Mouse (Mus musculus): ENCODE data around the gene Pinlyp. TPM values are rescaled to one million over a fixed set of nuclear protein-coding genes. Genes with fewer than 3 reads are reported as not detected.
A peak's percentile ranks its signal among the peaks of the same experiment; 100 is the strongest.

Pinlyp gene
- total RNA-seq (2021), result not detected

DNA sequence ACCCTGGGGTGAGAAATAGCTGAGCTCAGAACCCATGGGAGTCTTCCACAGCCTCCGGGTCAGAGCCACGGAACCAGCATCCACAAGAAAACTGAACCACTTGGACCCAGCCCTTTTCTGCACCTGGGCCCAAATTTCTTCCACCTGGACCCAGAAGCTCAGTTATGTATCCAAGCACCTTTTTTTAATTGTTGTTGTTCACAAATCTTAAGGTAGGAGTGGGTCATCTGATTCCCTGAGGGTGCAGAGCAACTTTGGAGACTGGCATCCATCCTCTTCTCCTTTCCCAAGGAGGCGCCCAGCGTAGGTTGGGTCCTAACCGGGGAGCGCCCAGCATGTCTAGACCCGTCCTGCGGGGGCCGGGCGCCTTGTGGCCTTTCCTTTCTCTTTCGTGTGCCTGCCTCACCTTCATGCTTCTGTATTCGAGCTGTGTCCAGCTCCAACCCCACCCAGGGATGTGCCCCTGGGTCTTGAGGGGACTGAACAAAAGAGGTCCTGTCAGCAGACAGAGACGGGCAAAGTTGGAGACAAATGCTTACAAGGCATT lies at the start of gene Pinlyp, which contains the start of gene Xrcc1:
Pinlyp (minus strand) TSS at position 51 of the 547 bp plus-strand sequence.
Xrcc1 (plus strand) TSS at position 222 of the 547 bp plus-strand sequence.
- DNase-seq (ENCODE audit: low spot score in 2 of 2), result no peak
- intact Hi-C loops (cut with DNase I), result no loop called here

DNA sequence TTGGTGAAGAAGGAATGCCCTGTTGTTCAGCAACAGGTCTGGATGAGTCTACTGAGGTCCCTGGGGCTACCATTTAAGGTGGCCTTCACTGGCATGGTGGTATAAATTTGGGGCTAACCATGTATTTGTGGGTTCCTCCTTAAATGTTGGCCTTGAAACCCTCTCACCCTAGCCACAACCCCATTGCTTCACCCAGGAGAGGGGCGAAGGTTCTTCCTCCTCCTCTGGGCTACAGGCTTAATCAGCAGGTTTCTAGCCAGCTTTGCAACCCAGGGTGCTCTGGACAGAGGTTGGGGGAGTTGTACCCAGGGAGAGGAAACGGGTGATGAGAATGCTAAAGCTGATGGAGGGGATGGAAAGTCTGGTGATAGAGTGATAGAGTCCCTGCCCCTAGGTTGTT lies 49.5 kb upstream of the Pinlyp start:
- intact Hi-C loops (cut with DNase I), result no loop called here
- DNase-seq (ENCODE audit: low spot score in 2 of 2), result no peak

DNA sequence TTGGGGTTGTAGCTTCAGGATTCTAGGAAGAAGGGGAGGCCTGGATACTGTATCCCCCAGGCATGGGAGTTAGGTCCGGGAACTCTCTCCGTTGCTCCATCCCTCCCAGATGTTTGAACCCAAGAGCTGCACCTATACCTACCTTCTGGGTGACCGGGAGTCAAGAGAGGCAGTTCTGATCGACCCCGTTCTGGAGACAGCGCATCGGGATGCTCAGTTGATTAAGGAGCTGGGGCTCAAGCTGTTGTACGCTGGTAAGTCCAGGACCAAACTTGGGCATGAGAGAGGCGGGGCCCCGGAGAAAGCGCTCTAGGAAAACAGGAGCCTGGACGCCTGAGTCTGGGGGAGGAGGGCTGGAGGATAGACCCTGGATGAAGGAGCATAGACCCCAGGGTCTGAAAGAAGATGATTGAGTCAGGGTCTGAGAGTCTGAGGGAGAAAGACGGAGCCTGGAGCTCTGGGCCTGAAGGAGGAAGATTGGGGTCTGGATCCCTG lies 48.4 kb upstream of the Pinlyp start:
- intact Hi-C loops (cut with DNase I), result no loop called here

DNA sequence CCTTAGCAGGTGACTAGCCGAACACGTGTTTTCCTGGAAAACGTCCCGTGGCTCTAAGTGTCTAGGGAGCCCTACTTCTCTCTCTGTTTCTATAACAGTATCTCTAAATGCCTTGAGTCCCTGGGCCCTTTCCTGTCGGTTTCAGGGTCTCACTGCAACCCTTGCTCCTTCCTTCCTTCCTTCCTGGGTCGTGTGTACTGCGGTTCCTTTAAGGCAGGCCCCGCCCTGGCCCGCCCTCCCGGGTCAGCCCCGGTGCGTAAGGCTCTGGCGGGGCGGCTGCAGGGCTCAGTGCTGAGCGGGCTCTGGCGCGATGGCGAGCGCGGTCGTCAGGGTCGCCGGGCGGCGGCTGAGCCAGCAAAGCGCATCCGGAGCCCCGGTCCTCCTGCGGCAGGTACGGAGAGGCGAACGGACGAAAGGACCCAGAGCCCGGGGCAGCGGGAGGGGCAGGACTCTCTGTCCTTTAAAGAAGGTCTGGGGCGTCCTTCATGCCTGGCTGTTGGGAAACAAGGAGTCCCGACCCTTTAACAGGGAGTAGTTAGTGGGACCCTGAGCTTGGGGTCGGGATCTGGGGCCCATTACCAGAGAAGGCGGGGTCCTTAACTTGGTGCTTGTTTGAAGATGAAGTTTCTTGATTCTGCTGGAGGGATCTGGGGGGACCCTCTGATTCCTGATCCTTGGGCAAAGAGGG lies 47.8 kb upstream of the Pinlyp start:
- intact Hi-C loops (cut with DNase I), result no loop called here
- peak; percentile 55 to 68 for DNase-seq (ENCODE audit: low spot score in 2 of 2)

More for the DNA sequence above, 48.4 kb upstream of the Pinlyp start:
- DNase-seq (ENCODE audit: low spot score in 2 of 2), result no peak

DNA sequence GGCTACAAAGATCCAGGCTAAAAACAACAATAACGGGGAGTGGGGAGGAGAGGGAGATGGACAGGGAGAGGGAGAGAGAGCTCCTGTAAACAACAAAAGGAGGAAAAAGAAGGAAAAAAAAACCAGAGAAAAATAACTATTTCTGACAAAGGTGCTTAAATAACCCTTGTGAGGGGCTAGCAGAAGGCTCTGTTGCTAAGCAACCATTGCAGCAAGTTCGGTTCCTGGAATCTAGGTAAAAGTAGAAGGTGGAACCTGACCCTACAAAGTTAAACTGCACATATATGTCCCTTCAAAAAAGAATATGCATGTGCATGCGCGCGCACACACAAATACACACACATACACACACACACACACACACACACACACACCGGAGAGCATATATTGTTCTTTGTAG lies 46.9 kb upstream of the Pinlyp start:
- intact Hi-C loops (cut with DNase I), result no loop called here
- DNase-seq (ENCODE audit: low spot score in 2 of 2), result no peak

DNA sequence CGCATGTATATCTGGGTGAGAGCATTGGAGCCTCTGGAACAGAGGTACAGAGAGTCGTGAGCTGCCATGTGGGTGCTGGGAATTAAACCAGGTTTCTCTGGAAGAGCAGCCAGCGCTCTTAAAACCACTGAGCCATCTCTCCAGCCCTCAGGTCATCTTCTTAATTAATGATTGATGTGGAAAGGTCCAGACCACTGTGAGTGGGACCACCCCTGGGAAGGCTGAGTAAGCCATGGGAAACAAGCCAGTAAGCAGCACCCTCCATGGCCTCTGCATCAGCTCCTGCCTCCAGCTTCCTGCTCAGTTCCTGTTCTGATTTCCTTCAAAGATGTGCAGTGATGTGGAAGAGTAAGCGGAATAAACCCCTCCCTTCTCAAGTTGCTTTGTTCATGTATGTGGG lies 46.2 kb upstream of the Pinlyp start:
- intact Hi-C loops (cut with DNase I), result no loop called here
- no peak for DNase-seq (ENCODE audit: low spot score in 2 of 2)

DNA sequence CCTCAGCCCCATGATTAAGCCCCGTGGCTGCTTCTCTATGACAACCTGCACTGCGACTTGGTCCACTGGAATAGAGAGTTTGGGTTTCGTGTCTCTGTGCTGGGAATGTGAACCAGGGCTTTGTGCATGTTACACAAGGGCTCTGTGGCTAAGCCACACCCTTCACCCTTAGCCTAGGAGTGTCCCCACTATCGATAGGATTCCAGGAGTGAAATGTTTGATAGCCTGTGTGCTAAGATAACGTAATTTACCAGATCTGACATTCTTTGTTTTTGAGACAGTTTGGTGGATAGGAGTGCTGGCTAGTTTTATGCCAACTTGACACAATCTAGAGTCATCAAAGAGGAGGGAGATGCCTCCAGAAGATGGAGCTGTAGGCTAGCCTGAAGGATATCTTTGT lies 45.8 kb upstream of the Pinlyp start:
- DNase-seq (ENCODE audit: low spot score in 2 of 2), result no peak
- intact Hi-C loops (cut with DNase I), result no loop called here

DNA sequence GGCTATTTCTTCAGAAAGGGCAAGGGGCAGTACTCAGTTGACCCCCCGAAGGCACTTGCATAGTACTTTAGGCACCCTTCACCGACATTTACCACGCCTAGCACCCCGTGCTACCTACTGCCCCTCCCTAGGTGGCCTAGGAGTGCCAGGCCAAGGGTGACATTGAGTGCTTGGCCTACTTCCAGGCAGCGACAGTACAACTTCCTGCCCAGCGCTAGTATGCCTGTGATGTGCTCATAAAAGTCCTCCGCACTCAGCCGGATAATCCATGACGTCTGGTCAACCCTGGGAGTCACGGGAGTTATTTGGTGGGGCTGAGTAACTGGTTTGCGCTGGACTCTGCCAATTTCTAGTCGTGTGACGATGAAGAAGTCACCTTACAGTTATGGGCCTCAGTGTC lies 42.4 kb upstream of the Pinlyp start:
- intact Hi-C loops (cut with DNase I), result no loop called here
- DNase-seq (ENCODE audit: low spot score in 2 of 2), result no peak

DNA sequence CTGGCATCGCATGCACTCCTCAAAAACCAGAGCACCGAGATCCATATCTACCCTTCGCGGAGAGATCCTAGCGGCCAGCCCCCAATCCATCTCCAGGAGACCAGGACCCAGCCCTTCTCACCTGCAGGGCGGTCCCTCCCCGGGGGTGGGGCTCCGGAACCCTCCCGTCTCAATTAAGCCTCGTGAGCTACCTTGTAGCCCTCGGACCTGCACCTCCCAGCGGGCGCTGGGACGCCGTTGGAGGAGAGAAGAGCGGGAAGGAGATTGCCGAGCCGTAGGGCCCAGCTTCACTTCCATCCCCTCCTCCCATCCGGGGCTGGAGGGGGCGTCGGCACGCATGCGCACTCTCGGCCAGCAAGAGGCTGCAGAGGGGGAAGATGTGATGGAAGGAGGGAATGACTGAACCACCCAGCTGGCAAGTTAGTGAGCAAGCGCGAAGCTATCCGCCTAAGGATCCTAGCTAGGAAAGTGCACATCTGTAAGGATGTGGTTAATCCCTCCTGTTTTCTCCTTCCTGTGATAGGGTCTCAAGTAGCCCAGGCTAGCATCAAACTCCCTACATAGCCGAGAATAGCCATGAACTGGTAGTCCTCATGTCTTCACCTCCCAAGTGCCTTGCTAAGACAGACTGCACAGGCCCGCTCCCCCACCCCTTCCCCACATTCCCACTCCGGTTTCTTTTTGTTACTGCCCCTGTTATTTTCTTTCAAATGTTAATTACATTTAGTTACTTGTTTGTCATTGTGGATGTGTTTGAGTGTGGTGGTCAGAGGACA lies 41.6 kb upstream of the Pinlyp start, which contains the start of the genes Ethe1 and Zfp575:
Ethe1 (plus strand) TSS at position 214 of the 776 bp plus-strand sequence.
Zfp575 (minus strand) TSS at position 312 of the 776 bp plus-strand sequence.
- intact Hi-C loops (cut with DNase I), result no loop called here
- DNase-seq (ENCODE audit: low spot score in 2 of 2), result peak; percentile 83 to 88

DNA sequence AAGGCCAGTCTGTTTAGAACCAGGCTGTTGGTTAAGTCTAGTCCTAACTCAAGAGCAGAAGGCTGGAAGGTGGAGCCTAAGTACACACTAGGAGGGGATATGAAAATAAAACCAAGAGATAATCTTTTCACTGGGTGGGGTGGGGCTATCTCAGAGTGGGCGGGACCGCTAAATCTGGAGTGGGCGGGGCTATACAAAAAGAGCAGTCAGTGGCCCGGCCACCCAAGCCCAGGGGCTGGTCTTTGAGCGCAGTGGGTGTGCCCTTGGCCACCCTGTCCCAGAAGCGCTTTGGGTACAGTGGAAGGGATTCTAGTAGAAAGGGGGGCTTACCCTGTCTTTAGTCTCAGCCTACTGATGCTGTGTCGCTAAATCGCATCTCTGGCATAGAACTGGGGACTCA lies 40.9 kb upstream of the Pinlyp start:
- intact Hi-C loops (cut with DNase I), result no loop called here
- DNase-seq (ENCODE audit: low spot score in 2 of 2), result no peak

DNA sequence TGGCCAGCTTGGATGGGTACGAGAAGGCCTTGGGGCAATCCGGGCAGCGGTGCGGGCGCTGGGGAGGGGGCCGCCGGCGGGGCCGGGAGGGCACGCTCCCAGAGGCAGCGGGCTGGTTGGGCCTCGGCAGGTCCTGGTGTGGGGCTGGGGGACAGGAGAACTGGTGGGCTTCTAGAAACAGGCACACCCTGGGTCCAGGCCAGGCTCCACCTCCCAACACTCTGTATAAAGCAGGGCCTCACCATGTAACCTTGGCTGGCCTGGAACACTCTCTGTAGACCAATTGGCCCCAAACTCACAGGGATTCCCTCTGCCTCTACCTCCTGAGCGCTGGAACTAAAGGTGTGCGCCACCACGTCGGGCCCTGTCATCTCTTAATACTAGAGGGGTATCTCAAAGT lies 40.1 kb upstream of the Pinlyp start:
- intact Hi-C loops (cut with DNase I), result no loop called here
- no peak for DNase-seq (ENCODE audit: low spot score in 2 of 2)

DNA sequence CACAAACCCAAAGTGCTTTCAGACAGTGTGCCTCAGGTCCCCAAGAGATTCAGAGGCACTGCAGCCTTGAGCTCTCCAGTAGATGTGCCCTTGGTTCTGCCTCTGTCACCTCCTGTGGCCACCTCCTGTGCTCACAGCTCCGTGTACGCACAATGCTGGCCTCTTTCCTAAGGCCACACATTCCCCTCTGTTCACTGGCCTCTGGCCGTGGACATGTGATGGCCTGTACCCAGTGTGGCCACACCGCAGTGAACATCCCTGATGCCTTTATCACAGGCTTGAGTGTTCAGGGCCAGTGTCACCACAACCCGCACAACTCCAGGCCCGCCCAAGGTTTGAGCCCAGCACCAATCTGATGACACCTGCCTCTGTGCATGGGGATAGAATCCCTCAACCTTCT lies 39.0 kb upstream of the Pinlyp start:
- intact Hi-C loops (cut with DNase I), result no loop called here
- no peak for DNase-seq (ENCODE audit: low spot score in 2 of 2)

DNA sequence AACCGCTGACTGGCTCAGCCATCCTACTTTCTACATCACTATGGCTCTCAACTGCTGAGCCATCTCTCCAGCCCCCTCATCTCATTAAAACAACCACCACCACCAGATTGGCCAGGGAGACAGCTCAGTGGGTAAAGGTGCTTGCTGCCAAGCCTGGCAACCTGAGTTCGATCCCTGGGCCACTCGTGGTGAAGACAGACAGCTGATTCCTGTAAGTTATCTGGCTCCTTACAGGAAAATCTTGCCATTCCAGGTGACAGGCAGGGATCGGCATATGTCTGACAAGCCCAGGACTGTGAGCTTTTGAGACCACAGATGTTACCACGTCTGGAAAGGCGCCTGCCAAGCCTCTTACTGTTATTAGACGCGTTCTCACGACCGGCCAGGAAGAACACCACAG lies 31.9 kb upstream of the Pinlyp start:
- no peak for DNase-seq (ENCODE audit: low spot score in 2 of 2)
- intact Hi-C loops (cut with DNase I), result no loop called here

DNA sequence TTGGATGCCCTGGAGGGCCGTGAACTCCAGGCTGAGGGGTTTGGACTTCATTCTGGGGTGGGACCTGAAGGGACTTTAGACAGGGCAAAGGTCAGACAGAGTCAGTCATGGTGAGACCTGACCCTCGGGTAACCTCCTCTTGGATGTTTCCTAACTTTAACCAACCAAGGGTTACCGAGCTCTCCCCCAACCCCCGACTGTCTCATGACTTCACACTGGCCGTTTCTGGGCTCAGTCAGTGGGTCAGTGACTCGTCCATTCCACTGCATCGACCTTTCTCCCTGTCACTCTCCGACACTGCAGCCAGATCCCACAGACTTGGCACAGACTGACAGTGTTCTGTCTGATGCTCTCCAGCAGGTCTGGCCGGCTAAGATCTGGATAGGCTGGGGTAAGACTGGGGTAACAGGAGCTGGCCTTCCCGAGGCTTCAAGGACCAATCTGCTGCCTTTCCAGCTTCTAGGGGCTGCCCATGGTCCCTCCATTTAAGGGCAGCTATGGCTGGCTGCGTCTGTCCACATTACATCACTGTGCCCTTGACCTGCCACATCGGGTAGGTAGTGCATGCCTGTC lies 28.4 kb upstream of the Pinlyp start:
- intact Hi-C loops (cut with DNase I), result no loop called here
- DNase-seq (ENCODE audit: low spot score in 2 of 2), result no peak

DNA sequence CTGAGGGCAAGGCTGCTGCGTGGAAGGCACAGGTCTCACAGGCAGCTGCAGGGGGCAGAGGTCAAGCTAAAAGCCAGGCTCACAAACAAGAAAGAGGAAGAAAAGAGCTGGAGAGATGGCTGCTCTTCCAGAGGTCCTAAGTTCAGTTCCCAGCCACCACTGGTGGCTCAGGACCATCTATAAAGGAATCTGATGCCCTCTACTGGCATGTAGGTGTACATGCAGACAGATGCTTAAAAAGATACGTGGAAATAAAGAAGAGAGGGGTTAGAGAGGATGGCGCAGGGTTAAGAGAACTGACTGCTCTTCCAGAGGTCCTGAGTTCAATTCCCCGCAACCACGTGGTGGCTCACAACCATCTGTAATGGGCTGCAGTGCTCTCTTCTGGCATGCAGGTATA lies 26.5 kb upstream of the Pinlyp start:
- intact Hi-C loops (cut with DNase I), result no loop called here
- DNase-seq (ENCODE audit: low spot score in 2 of 2), result no peak

DNA sequence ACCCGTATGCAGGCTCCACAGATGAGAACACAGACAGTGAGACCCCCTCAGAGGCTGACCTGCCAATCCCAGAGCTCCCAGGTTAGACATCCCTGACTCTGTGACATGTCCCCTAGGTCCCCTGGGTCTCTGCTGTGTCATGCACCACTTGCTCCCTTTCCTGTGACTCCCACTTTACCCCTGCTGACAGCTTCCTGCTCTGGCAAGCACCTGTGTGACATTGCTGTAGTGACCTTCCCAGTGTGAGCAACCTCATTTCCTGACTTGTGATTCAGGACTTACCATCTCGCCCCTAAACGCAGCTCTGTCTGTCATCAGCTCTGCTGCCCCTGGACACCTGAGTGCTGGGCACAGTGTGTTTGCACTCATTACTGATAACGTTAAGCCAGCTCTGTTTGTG lies 25.2 kb upstream of the Pinlyp start:
- intact Hi-C loops (cut with DNase I), result no loop called here
- DNase-seq (ENCODE audit: low spot score in 2 of 2), result no peak

DNA sequence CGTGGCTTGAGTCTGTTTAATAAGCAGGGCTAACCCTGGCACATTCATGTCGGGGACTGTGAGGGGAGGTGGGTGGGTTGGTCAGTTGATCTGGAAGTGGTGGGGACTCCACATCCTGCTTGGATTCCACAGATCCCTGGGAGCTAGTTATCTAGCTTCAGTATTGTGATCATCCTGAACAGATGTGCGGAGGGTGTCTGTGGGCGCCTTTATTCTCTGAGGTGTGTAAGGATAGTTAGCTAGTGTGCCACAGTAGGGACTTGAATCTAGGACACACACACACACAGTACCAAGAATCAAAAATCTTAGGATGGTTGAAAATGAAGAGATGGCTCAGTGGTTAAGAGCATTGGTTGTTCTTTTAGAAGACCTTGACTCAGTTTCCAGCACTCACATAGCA lies 22.6 kb upstream of the Pinlyp start:
- no peak for DNase-seq (ENCODE audit: low spot score in 2 of 2)
- intact Hi-C loops (cut with DNase I), result no loop called here

DNA sequence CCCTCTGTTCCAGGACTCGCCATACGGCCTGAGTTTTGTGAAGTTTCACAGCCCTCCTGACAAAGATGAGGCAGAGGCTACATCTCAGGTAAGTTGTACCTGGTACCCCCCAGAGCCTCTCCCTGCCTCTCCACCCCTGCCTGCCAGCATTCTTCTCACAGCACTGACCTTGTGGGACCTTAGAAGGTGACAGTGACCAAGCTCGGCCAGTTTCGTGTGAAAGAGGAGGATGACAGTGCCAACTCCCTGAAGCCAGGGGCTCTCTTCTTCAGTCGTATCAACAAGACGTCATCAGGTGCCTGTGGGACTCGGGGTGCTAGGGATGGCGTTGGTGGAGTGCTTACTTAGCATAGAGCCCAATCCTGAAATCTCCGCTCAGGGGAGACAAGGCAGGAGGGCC lies 20.3 kb upstream of the Pinlyp start:
- no peak for DNase-seq (ENCODE audit: low spot score in 2 of 2)
- intact Hi-C loops (cut with DNase I), result no loop called here

DNA sequence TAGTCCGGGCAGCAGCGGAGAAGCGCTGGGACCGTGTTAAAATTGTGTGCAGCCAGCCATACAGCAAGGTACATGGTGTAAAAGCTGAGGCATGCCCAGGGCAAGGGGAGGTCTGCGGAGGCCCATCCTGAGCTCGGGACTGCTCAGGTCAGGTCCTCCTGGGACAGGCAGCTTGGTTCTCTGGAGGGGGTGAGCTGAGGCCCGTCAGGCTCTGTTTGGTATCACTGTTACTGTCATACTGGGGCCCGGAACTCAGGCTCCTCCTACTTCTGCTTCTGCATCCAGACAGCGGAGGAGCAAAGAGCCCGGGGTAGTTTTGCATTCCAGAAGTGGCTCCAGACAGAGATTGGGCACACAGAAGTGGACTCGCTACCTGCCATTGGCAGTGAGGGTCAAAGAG lies 19.7 kb upstream of the Pinlyp start:
- intact Hi-C loops (cut with DNase I), result no loop called here
- no peak for DNase-seq (ENCODE audit: low spot score in 2 of 2)

DNA sequence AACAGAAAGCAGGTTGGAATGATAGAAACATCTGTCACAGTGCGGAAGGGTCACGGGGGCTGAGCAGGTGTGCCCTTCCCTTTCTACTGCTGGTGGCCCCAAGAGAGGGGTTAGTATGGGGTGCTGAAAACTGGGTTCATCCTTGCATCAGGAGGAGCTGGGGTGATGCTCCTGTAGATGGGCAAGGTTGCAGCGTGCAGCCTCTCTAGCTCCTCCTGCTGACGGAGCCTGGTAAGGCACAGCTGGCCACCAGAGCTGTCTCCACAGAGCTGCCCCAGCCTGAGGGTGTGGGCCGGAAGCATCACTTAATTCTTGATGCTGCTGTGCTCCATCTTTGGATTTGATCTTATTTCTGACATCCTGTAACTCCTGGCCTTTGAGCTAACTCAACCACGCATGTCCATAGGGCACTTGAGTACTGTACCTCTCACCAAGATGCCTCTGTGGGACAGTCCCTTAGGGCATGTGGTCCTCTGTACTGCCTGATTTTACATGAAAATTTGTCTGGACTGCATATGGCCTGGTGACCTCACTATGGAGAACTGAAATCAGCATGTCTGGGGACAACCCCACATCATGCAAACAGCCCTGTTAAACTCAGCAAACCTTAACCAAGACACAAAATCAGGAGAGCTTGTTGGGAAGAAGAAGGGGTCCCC lies 18.8 kb upstream of the Pinlyp start:
- peak; percentile 49 to 54 for DNase-seq (ENCODE audit: low spot score in 2 of 2)
- intact Hi-C loops (cut with DNase I), result no loop called here

Measured in left cerebral cortex, postnatal 36 days (tissue).